Mouse (Mus musculus) liver, postnatal 0 days (tissue): ENCODE data around the gene Npas2.

Experiments used
- CTCF ChIP-seq: sonication (generic); IDR thresholded peaks from 2 replicates; pipeline ENCODE4 v1.5.1; 2016; ENCODE audit warnings: antibody characterized with exemption, low read depth
- EP300 ChIP-seq: IDR thresholded peaks from 2 replicates; pipeline ENCODE4 v1.6.1; 2016; ENCODE audit warnings: antibody characterized with exemption, low read depth, mild to moderate bottlenecking

DNA sequence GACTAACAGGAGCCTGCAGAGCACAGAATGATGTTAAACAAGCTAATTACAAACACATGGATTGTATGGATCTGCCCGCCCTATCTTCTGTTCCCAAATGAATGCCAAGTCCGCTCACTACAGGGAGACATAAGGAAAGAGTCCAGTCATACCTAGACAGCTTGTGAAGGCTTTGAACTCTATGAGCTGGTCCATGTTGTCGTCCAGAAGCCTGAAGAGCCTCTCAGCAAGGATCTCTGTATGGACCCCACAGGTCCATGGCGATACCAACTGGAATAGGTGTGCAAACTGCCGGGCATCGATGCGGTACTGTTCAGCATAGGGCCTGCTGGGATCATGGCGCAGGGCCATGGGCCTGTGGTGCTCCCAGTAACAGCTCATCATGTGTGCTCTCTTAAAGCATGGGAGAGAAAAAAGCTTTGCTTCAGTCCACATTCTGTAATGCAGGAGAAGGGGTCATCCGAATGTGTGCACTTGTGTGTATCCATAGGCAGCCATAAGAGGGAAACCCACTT lies 183.3 kb downstream of the Npas2 start:
- TF ChIP-seq CTCF (no peak), EP300 (no peak)
